Mouse (Mus musculus): ENCODE results near the gene Alkal2.

GRCm38 (mm10) chr12:30911261-30912047 lies 27.3 kb downstream of the Alkal2 start, which contains the start of the genes Acp1 and Sh3yl1:
- TF ChIP-seq CHD2 (IDR thresholded peaks at IDR 0.05; ENCODE audit: low read depth, low read length), result no peak
- TF ChIP-seq ZNF384 (IDR thresholded peaks at IDR 0.05; ENCODE audit: low read depth, low read length), result no peak
- TF ChIP-seq HCFC1 (IDR thresholded peaks at IDR 0.05; ENCODE audit: borderline replicate concordance, insufficient read depth, low read length), result peak; percentile 41; the same call in 1 of the 2 replicates
- no peak for TF ChIP-seq MAFK (IDR thresholded peaks at IDR 0.05; ENCODE audit: insufficient read depth, low read depth, low read length)
- TF ChIP-seq ZC3H11A (IDR thresholded peaks at IDR 0.05; ENCODE audit: borderline replicate concordance, low read depth, low read length), result no peak

Measured in ES-E14 (cell line).